Mouse (Mus musculus) cerebellum, adult 11 months (tissue): ENCODE data around the gene Gm42791.

Experiments
- DNase-seq: peaks from one replicate; pipeline ENCODE4 v3.0.0; 2022

Gene Gm42791

DNA sequence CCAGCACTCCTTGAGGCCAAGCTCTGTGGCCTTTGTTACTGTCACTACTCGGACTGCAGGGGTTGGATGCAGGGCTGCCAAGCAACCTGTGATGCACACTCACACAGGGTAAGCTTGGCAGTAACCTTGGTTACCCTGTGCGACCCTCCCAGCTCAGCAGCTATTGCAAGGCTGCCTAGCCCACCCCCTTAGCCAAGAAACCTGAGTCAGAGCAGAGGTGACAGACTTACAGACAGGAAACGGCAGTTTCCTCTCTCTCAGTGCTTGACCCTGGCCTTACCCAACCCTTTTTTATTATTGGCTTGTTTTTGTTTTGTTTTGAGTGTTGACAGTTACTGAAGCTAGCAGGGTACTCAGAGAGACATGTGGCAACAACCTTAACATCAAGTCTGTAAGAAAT is 82.7 kb downstream of the Gm42791 start:
- DNase-seq, result no peak

GRCm38 (mm10) chr5:148910066-148910465 is 84.9 kb downstream of the Gm42791 start:
- DNase-seq, result no peak

DNA sequence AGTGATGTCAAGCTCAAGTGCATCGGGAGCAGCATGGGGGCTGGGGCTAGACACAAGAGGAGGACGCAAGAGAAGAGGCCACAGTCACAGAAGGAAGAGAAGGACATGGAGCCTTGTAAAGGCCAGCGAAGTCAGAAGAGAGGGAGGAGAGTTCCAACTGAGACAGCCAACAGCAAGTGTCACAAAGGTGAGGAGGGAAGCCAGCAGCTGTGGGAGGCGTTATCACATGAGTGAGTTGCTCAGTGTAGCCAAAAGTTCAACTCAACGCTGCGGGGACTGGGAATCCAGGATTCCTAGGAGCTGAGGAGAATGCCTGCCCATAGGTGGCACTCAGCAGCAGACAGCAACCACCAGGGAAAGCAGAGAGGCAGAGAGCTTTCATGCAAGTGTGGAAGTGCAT is 85.5 kb downstream of the Gm42791 start:
- DNase-seq, result no peak

GRCm38 (mm10) chr5:148909057-148909395 is 85.9 kb downstream of the Gm42791 start:
- DNase-seq, result no peak

DNA sequence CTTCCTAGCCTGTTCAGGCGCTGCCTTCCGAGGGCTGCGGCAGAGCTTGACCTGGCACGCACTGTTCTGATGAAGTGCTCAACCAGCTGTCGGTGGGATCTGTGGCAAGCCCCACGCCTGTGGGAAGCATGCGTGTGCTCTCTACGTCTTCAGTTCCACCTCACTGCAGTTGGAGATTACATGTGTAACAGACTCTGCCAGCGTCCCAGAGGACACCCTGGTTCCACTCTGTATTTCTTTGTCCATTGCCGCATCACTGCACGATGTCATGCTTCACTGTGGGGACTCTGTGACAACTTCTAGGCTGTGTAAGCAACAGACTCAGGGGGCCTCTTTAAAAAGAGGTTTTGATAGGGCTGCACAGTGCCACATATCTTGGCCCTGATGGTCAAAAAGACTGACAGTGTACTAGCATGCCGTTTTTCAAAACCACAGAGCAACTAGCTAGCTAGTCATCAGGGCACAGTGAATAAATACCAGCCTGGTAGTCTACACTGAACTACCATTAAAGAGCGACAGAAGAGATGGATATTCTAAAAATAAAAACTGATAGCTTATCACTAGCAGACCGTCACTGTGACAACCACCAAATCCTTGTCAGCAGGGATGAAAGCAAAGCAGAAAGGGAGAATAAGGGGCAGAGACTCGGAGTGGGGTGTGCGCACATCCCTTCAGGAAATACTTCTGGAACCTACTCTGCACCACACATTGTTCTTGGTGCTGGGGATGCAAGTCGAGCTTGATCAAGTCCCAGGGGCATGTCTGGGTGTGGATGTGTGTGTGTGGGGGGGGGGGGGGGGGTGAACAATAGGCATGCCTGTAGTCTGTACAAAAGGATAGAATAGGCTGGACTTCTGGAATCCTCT is 86.5 kb downstream of the Gm42791 start:
- DNase-seq, result no peak

- no peak for DNase-seq
These were observed 88.6 kb downstream of the Gm42791 start for GRCm38 (mm10) chr5:148906305-148906704.

GRCm38 (mm10) chr5:148904846-148905245 is 90.1 kb downstream of the Gm42791 start:
- DNase-seq, result peak; percentile 22

DNA sequence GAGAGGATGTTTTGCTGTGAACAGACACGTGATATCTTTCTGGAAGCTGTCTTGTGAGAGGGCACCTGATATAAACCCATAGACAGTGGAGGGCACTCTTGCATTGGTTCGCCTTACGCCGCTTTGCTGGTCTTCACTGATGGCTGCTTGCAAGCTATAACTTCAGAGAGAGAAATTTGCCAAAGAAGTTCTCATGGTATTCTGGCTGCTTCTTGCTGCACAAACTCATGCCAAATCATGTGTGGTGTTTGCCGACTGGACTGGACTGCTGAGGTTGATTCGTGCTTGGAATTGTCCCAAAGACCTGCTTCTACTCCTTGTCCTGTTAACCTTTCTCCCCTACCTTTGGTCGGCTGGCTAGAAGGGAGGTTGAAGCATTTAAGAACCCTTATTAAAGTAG is 95.6 kb downstream of the Gm42791 start:
- no peak for DNase-seq

- no peak for DNase-seq
These were observed 97.0 kb downstream of the Gm42791 start for GRCm38 (mm10) chr5:148897941-148898417.

DNA sequence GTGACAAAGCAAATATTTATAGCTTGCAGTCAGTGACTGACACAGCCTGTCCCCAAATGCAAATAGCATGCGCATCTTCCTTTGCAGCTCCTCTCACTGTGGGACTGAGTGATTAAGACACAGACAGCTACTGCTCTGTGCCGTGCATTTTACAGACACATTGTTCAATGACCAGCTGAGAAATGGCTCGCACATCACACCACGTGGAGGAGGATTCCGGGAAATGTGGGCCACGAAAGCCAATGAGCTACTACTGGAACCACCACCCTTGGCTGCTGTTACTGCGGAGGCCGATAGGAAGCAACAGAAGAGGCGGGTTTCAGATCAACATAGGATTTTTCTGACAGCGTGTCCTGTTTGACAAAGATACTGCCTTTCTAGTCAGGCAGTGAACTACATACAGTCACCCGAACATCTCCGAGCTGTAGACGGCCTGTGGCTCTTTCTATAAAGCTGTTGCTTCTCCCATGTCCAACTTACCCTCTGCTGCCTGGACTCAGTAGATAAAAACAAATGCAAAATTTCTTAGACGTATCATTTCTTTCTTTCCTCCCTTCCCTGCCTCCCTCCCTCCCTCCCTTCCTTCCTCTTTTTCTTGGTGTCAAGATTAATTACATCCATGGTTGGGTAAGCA is 97.8 kb downstream of the Gm42791 start:
- no peak for DNase-seq

DNA sequence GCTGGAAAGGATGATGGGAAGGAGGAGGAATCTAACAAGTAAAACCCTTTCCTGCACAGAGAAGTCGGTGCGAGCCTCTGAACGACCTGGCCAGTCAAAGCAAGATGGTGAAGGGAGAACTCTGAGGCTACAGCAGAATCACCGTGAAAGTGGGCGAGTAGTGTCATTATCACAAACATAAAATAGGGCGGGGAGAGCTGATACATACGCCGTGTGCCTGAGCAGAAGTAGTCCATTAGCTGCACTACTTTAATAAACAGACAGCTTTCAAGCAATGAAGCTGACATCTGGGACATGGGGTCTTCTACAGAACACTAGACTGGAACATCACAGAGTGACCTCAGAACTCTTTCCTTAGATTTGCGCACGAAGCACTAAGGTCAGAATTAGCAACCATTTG is 98.4 kb downstream of the Gm42791 start:
- DNase-seq, result no peak

DNA sequence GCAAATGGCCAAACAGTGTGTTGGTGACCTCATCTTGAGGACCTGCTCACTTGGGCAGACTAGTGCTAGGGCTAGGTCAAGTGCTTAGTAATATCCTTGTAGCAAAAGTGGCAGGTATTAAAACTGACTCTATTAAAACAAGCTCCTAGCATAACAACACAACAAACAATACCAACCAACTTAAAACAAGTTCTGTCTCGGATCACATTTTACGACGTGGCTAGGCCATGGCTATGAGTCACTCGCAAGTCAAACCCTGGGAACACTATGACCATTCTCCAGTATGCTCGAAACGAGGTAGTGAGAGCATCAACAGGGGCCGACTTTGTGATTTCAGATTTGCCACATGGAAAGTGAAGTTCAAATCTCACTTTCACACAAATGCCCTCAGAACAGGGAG is 99.1 kb downstream of the Gm42791 start:
- no peak for DNase-seq

DNA sequence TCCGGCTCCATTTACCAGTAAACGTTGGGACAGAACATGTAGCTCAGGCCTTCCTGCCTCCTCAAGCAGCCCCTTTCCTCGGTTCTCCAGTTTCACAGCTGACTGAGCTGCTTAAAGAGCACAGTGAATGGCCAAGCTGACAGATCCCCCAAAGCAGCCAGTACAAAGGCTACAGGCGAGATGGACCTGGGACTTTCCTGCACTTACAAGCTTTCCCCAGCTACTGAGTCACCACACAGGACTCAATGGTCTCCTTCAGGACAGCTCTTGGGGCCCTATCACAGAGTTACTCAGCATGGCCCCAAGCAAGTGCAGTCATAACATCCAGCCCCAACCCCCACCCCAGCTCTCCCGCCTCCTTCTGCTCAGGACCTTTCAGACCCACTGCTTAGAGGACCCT is 99.9 kb downstream of the Gm42791 start:
- no peak for DNase-seq

DNA sequence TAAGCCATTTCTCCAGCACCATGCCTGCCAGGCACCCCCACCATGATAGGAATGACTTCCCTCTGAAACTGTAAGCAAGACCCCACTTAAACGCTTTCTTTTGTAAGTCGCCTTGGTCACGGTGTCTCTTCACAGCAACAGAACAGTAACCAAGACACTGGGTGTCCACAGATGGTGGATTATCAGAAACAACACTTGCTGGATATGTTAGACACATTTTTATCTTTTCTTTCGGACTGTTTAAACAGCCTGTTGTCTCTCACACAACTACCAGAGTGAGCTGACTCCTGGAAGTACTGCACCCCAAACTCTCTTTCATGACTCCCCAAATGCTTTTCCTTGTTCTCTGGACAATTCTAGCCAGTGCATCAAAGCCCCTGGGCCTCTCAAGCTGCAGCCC is 104.7 kb downstream of the Gm42791 start:
- no peak for DNase-seq

DNA sequence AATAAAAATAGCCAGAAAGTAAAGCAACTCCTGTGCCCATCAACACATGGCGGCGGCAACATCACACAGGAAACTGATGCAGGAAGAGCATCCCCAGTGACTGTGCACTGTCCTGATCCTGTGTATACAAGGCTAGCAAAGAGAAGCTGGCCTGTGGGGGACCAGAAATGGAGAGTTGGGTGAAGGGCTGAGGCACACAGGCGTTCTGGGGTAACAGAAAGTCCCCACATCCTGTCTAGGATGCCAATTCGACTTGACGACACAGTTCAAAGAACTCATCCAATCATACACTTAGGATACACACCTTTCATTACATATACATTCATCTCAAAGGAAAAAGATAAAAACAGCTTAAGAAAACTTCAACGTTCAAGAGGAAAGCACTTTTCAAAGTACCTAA is 106.9 kb downstream of the Gm42791 start:
- DNase-seq, result no peak

GRCm38 (mm10) chr5:148885821-148886609 is 108.9 kb downstream of the Gm42791 start:
- DNase-seq, result no peak

DNA sequence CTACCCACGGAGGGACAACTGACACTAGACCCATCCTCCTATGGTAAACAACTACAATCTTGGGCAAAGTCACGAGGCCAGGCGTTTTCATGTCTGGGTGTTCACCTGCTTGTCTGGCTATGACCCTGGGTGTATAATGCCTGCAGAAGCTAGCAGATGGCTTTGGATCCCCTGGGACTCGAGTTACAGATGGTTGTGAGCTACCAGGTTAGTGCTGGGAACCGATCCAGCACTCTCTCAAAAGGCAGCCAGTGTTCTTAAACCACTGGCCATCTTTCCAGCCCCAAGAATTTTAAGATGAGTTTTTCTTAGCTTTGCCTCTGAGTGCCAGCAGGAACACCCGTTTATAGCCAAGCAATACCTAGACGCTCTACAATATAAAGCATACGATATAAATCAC is 111.3 kb downstream of the Gm42791 start:
- no peak for DNase-seq

- DNase-seq, result no peak
These were observed 115.7 kb downstream of the Gm42791 start for GRCm38 (mm10) chr5:148879218-148879617.

GRCm38 (mm10) chr5:148873116-148873515 is 121.8 kb downstream of the Gm42791 start:
- DNase-seq, result no peak

GRCm38 (mm10) chr5:148869583-148869982 is 125.4 kb downstream of the Gm42791 start:
- no peak for DNase-seq

- no peak for DNase-seq
These were observed 127.2 kb downstream of the Gm42791 start for GRCm38 (mm10) chr5:148867766-148868165.

- DNase-seq, result no peak
These were observed 127.8 kb downstream of the Gm42791 start for GRCm38 (mm10) chr5:148867171-148867570.

DNA sequence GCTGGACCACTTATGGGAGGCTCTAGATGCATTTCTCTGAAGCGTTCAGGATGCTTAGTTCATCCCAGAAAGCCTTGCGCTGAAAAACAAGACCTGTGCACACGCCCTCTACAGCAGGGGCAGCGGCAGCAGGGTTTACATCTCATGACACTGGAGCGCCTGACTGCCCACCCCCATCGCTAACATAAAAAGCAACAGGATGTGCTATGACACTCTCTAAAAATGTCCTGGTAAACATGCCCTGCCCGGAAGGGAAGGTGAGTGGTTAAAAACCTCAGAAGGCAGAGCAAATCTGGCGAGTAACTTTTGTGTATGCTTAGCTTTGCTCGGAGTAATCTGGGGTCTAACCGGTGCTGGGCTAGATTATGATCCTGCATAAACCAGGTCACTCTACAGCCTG is 128.4 kb downstream of the Gm42791 start:
- no peak for DNase-seq

DNA sequence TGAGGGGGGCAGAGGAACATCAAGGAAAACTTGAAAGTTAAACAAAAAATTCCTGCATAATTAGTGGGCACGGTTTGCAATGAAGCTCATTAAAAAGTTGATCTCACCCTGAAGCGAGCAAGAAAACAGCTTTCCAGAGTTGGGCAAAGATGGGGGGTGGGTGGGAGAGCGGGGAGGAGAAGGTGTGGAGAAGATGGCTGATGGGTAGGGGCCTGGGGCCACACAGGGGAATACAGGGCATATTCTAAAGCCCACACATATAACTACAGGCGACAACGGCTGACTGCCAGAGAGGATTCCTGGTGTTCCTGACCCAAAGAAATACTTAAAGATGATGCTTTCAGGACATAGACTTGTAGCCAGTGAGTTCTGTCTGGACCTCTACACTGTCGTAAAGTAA is 131.5 kb downstream of the Gm42791 start:
- no peak for DNase-seq
